Mouse (Mus musculus): Measurements from ENCODE around the gene Lamtor1. TPM values are rescaled to one million over a fixed set of nuclear protein-coding genes. Genes with fewer than 3 reads are reported as not detected.

Lamtor1 gene
- polyA plus RNA-seq, 1 experiment from 2014 or later: 151 TPM

DNA sequence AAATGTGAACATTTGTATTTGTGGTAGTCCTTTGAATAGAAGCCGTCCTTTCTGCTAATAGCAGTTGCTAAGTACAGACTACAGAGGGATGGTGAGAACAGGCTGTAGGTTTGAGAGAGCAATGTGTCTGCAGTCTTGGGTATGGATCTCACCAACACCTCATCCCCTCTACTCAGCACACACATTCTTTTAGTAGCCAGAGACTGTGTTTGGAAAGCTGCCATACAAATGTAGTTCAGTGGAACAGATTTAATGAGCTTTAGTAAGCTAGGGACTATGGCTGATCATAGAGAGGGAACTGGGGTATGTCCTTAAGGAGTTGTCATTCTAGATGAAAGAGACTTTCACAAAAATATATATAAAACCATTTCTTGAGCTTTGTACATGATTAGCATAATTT lies 61.6 kb downstream of the Lamtor1 start:
- Histone ChIP-seq H3K27me3 (no peaks in the 10 kb centered on the region), H3K36me3 (no peaks in the 10 kb centered on the region), H3K4me2 (no peak overlapping the region), H3K4me1 (replicated peaks) (peaks cover 24% of the 10 kb centered on the region), H3K9me3 (no peaks in the 10 kb centered on the region), H3K27ac (no peak overlapping the region), H3K9ac (no peak overlapping the region), H3K4me3 (no peak overlapping the region)
- ATAC-seq (ENCODE audit: low FRiP score): no peak
- 97% methylated on average over 1 of the region's 1 CpGs for whole genome bisulfite sequencing

DNA sequence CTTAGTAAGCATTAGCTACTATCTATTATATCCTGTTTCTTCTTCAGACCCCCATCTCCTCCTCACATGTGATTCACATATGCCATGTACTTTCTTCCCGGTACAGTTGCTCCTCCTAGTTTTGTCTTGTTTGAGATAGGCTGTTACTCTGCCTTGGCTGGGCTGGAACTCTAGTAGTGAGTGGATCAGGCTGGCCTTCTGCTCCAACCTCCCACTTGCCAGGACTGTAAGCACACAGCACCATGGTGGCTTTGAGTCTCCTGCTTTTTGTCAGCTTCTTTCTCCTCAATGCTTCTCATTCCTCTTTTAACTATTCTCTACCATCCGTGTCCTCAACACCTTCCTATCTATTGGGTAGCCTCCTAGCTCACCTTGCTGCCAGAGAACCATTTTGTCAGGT lies 63.0 kb downstream of the Lamtor1 start:
- H3K9ac ChIP-seq: peak overlapping the region; percentile 56
- H3K4me2 ChIP-seq: peak overlapping the region; percentile 74
- H3K27ac ChIP-seq: peak overlapping the region; percentile 100
- H3K36me3 ChIP-seq: no peaks in the 10 kb centered on the region
- H3K4me1 ChIP-seq (replicated peaks): peaks cover 39% of the 10 kb centered on the region
- H3K9me3 ChIP-seq: no peaks in the 10 kb centered on the region
- H3K27me3 ChIP-seq: no peaks in the 10 kb centered on the region
- H3K4me3 ChIP-seq: 0 out of 2 replicates have a peak overlapping the region, but pooled peaks have one; percentile 74
- ATAC-seq (ENCODE audit: low FRiP score): no peak
- 68% methylated on average over 2 of the region's 2 CpGs for WGBS

DNA sequence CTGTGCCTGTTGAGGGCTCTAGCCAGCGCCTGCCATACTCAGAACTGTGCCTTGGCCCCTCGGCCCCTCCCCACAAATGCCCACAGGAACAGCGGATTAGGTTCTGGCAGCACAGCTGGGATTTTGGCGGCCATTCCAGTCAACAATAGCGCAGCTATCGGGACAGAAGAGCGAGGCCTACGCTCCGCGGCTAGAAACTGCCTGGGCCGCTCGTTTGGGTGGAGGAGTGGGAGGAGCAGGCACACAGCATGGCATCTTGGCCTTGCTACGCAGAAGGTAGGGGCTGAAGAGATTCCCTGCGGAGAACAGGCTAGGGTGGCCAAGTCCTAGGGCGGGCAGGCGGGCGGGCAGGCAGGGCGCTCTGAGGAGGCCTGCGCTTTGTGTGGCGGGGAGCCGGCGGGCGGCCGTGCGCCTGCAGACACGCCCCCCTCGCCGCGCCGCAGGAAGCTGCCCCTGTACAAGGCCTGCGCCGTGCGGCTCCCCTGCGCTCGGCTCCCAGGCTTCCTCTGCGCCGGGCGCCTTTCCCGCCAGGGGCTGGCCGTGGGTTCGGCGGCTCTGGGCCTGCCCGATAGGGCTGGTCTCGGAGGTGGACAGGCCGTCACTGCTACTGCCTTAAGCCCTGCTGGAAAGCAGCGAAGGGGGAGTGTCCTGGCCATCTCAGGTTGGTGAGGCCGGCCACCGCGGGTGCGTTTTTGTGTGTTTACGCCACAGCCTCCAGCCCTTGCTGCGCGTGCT lies 64.2 kb downstream of the Lamtor1 start:
- no peaks in the 10 kb centered on the region for H3K27me3 ChIP-seq
- WGBS: under 1% methylated on average over 52 of the region's 53 CpGs

DNA sequence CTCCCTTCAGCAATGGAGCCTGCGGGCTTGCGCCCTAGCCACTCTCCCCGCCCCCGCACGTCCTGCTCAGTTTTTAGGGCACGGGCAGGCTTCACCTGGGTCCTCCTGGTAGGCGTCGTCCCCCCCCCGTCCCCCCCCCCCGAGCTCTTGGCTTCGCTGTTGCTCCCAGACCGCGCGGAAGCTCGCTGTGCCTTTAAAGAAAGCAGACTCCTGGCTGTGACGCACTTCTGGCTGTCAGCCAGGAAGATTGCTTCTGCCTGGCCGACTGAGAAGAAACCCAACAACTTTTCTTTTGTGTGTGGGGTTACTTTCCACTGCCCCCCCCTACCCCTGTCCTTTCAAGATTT lies 64.7 kb downstream of the Lamtor1 start:
- Histone ChIP-seq H3K9me3 (no peaks in the 10 kb centered on the region), H3K27me3 (no peaks in the 10 kb centered on the region), H3K4me2 (peak overlapping the region; percentile 74), H3K27ac (peak overlapping the region; percentile 100), H3K36me3 (no peaks in the 10 kb centered on the region), H3K4me1 (replicated peaks) (peaks cover 49% of the 10 kb centered on the region), H3K4me3 (peak overlapping the region; percentile 74), H3K9ac (peak overlapping the region; percentile 96)
- 0% methylated on average over 17 of the region's 17 CpGs for WGBS
- ATAC-seq (ENCODE audit: low FRiP score): peak; percentile 82

More for the DNA sequence above, 64.2 kb downstream of the Lamtor1 start:
- ATAC-seq (ENCODE audit: low FRiP score): peak; percentile 91
- H3K9me3 ChIP-seq: no peaks in the 10 kb centered on the region
- peak overlapping the region; percentile 74 for H3K4me2 ChIP-seq
- no peaks in the 10 kb centered on the region for H3K36me3 ChIP-seq
- peak overlapping the region; percentile 74 for H3K4me3 ChIP-seq
- H3K27ac ChIP-seq: peak overlapping the region; percentile 100
- H3K4me1 ChIP-seq (replicated peaks): peaks cover 49% of the 10 kb centered on the region
- peak overlapping the region; percentile 96 for H3K9ac ChIP-seq

DNA sequence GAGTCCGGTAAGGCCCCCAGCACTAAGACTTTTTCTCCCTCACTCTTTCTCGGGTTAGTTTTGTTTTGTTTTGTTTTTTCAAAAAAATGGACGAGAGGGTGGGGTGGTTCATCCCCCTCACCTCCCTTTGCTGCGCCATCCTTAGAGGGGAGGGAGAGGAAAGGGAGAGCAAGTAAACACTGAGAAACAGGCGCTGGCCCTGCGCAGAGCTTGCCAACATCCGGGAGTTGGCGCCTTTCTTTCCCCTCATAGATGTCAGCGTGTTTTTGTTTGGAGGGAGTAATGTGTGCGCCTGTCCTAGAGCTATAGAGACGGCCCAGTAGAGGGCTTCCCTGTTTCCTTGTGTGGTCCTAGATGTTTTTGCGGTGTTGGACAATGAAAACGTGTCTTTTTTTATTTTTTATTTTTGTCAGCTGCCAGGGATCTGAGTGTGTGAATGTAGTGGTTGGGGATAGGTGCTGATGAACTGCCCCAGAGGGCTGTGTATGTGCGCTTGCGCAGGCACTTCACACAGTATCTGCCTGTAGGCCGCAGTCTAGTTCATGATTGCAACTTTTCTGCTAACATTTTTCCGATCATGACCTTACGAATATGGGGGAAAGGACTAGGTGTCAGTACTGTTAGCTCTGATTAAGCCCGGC lies 65.2 kb downstream of the Lamtor1 start:
- H3K4me1 ChIP-seq (replicated peaks): peaks cover 49% of the 10 kb centered on the region
- peak; percentile 78 for ATAC-seq (ENCODE audit: low FRiP score)

DNA sequence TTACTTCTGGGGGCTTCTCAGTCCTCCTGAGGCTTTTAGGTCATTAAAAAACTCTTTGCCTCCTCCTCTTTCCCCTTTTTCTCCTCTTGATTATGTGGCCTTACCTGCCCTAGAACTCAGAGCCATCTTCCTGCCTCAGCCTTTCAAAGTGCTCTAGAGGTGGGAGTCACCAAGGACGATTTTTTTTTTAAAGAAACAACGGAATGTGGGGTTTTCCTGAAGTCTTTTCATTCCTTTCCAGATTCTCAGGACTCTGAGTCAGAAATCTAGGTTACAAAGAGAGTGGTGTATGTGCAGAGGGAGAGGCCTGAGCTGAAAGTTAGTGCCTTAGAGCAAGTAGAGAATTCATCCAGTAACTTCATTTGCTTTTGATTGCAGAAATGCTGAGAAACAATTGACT lies 66.0 kb downstream of the Lamtor1 start:
- no peak for ATAC-seq (ENCODE audit: low FRiP score)
- no peaks in the 10 kb centered on the region for H3K27me3 ChIP-seq
- peak overlapping the region; percentile 74 for H3K4me2 ChIP-seq
- H3K4me3 ChIP-seq: peak overlapping the region; percentile 74
- peaks cover 49% of the 10 kb centered on the region for H3K4me1 ChIP-seq (replicated peaks)
- H3K27ac ChIP-seq: peak overlapping the region; percentile 100
- 59% methylated on average over 2 of the region's 2 CpGs for WGBS
- H3K36me3 ChIP-seq: 0 out of 2 replicates have a peak, but pooled peaks cover 3% of the 10 kb centered on the region
- no peaks in the 10 kb centered on the region for H3K9me3 ChIP-seq
- H3K9ac ChIP-seq: peak overlapping the region; percentile 96

More for the DNA sequence above, 65.2 kb downstream of the Lamtor1 start:
- Histone ChIP-seq H3K9ac (peak overlapping the region; percentile 96), H3K27me3 (no peaks in the 10 kb centered on the region), H3K4me3 (peak overlapping the region; percentile 74), H3K4me2 (peak overlapping the region; percentile 74), H3K9me3 (no peaks in the 10 kb centered on the region), H3K27ac (peak overlapping the region; percentile 100), H3K36me3 (0 out of 2 replicates have a peak, but pooled peaks cover under 1% of the 10 kb centered on the region)
- WGBS: 3% methylated on average over 19 of the region's 19 CpGs

DNA sequence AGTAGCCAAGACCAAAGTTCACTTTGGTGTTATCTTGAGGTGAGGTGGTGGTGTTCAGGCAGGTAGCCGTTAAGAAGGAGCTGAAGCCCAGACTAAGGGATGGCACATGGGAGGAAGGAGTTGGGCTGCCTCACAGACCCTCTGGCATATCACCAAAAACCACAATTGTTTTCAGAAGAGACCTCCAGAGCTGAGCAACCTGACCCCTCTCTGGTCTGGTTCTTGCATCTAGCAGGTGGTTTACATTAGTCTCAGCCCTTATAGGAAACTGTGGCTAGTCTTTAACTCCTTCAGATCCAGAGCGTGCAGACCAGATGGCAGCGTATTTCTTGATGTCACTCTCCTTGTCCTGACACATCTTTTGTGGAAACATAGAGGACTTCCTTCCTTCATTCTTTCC lies 68.0 kb downstream of the Lamtor1 start:
- H3K4me3 ChIP-seq: no peak overlapping the region
- no peaks in the 10 kb centered on the region for H3K27me3 ChIP-seq
- WGBS: 82% methylated on average over 3 of the region's 3 CpGs
- H3K4me1 ChIP-seq (replicated peaks): peaks cover 44% of the 10 kb centered on the region
- H3K4me2 ChIP-seq: no peak overlapping the region
- H3K36me3 ChIP-seq: peaks cover 9% of the 10 kb centered on the region
- no peak for ATAC-seq (ENCODE audit: low FRiP score)
- H3K9ac ChIP-seq: no peak overlapping the region
- no peak overlapping the region for H3K27ac ChIP-seq
- H3K9me3 ChIP-seq: no peaks in the 10 kb centered on the region

DNA sequence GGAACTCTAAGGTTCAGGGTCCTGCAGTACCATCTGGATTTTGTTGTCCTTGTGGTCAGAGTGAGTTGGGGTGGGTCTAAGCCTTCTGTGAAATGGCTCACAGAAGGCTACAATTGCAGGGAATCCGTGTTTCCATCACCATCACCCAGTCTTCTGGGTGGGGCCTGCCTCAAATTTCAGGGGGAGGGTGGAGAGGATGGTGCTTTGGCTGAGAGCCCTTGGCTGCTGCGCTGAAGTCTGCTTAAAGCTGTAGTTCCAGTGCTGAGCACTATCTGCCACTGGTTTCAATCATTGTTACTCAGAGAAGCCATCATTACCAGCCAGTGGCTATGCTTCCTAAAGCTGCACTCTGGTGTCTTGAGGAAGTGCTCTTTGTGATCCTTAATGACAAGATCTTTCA lies 68.8 kb downstream of the Lamtor1 start:
- WGBS: 75% methylated on average over 2 of the region's 2 CpGs
- Histone ChIP-seq H3K36me3 (peaks cover 11% of the 10 kb centered on the region), H3K9me3 (no peaks in the 10 kb centered on the region), H3K4me3 (no peak overlapping the region), H3K27me3 (no peaks in the 10 kb centered on the region), H3K4me2 (no peak overlapping the region), H3K4me1 (replicated peaks) (peaks cover 38% of the 10 kb centered on the region), H3K9ac (no peak overlapping the region), H3K27ac (peak overlapping the region; percentile 26; the same call in 1 of the 2 replicates)
- no peak for ATAC-seq (ENCODE audit: low FRiP score)

Small RNA genes lying within 50 kb of the gene (microRNA-seq; reads per million reads assigned to microRNA genes)
- not detected for gene Gm22655

Other genes with a start within 250 kb of the Lamtor1 start
- 34.0 and 34.6 TPM in 2 replicates for gene Clpb, start 242.3 kb upstream of the Lamtor1 start, polyA plus RNA-seq (2015; fragmentation: Nextera tagmentation; extraction: Ambion mirVana)
- 1.9 and 2.4 TPM in 2 replicates for gene Phox2a, start 87.6 kb upstream of the Lamtor1 start, polyA plus RNA-seq (2015; fragmentation: Nextera tagmentation; extraction: Ambion mirVana)
- gene Inppl1, start 67.7 kb upstream of the Lamtor1 start, polyA plus RNA-seq (2015; fragmentation: Nextera tagmentation; extraction: Ambion mirVana): 12.7 and 15.4 TPM in 2 replicates
- gene Folr2, start 48.7 kb upstream of the Lamtor1 start, polyA plus RNA-seq (2015; fragmentation: Nextera tagmentation; extraction: Ambion mirVana): 3.3 and 3.5 TPM in 2 replicates
- gene Anapc15, start 42.2 kb upstream of the Lamtor1 start, polyA plus RNA-seq (2015; fragmentation: Nextera tagmentation; extraction: Ambion mirVana): 83.1 and 93.3 TPM in 2 replicates
- 21.0 and 39.2 TPM in 2 replicates for gene Folr1, start 35.1 kb upstream of the Lamtor1 start, polyA plus RNA-seq (2015; fragmentation: Nextera tagmentation; extraction: Ambion mirVana)
- 0.40 and 0.48 TPM in 2 replicates for gene Tomt, start 455 bp downstream of the Lamtor1 start, polyA plus RNA-seq (2015; fragmentation: Nextera tagmentation; extraction: Ambion mirVana)
- 10.9 and 12.1 TPM in 2 replicates for gene Lrrc51, start 28.0 kb downstream of the Lamtor1 start, polyA plus RNA-seq (2015; fragmentation: Nextera tagmentation; extraction: Ambion mirVana)
- gene Numa1, start 28.2 kb downstream of the Lamtor1 start, polyA plus RNA-seq (2015; fragmentation: Nextera tagmentation; extraction: Ambion mirVana): 50.8 and 53.3 TPM in 2 replicates
- 4.5 and 4.8 TPM in 2 replicates for gene Il18bp, start 112.8 kb downstream of the Lamtor1 start, polyA plus RNA-seq (2015; fragmentation: Nextera tagmentation; extraction: Ambion mirVana)
- gene Rnf121, start 159.6 kb downstream of the Lamtor1 start, polyA plus RNA-seq (2015; fragmentation: Nextera tagmentation; extraction: Ambion mirVana): 31.2 and 32.8 TPM in 2 replicates
- gene Xndc1, start 159.6 kb downstream of the Lamtor1 start, polyA plus RNA-seq (2015; fragmentation: Nextera tagmentation; extraction: Ambion mirVana): 28.0 and 28.8 TPM in 2 replicates
- gene Xntrpc, start 159.8 kb downstream of the Lamtor1 start, polyA plus RNA-seq (2015; fragmentation: Nextera tagmentation; extraction: Ambion mirVana): 1.2 and 1.4 TPM in 2 replicates
- gene Trpc2, start 177.2 kb downstream of the Lamtor1 start, polyA plus RNA-seq (2015; fragmentation: Nextera tagmentation; extraction: Ambion mirVana): 0.25 and 0.49 TPM in 2 replicates
- 0.22 and 0.26 TPM in 2 replicates for gene Art1, start 195.8 kb downstream of the Lamtor1 start, polyA plus RNA-seq (2015; fragmentation: Nextera tagmentation; extraction: Ambion mirVana)
- 0.74 and 0.75 TPM in 2 replicates for gene Art5, start 203.6 kb downstream of the Lamtor1 start, polyA plus RNA-seq (2015; fragmentation: Nextera tagmentation; extraction: Ambion mirVana)
- gene Chrna10, start 210.9 kb downstream of the Lamtor1 start, polyA plus RNA-seq (2015; fragmentation: Nextera tagmentation; extraction: Ambion mirVana): not detected in 2 replicates